Mouse (Mus musculus): ENCODE results near the gene Trim17. TPM values are rescaled to one million over a fixed set of nuclear protein-coding genes. Genes with fewer than 3 reads are reported as not detected.

Trim17 gene
- polyA plus RNA-seq, 1 experiment from 2014 or later, result 1.3 TPM

DNA sequence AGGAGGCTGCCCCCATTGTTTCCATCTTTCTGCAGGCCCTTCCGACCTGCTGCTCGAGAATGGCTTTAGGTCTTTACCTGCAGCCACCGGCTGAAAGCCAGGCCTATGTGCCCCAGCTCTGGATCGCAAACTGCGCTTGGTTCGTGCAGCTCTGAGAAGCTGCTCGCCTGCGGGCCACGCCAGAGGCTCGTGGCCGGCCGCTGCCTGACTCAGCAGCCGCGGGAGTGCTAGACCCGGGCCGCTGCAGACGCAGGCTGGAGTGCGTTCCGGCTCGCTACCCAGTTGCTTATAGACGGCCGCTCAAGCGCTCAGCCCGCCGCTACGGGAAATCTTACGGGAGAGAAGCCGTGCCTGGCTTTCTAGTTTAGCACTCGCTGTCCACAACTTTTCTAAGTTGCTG is 22.7 kb downstream of the Trim17 start:
- Histone ChIP-seq H3K4me1 (replicated peaks) (peaks cover 67% of the 10 kb centered on the region), H3K27me3 (no peaks in the 10 kb centered on the region), H3K36me3 (peaks cover 16% of the 10 kb centered on the region), H3K9ac (peak overlapping the region; percentile 96), H3K9me3 (no peaks in the 10 kb centered on the region), H3K4me2 (peak overlapping the region; percentile 100), H3K4me3 (peak overlapping the region; percentile 99), H3K27ac (replicated peaks) (peak overlapping the region; percentile 64)
- ATAC-seq (ENCODE audit: low read depth), result 0 out of 2 replicates have a peak, but pooled peaks have one; percentile 7
- under 1% methylated on average over 29 of the region's 29 CpGs for WGBS

DNA sequence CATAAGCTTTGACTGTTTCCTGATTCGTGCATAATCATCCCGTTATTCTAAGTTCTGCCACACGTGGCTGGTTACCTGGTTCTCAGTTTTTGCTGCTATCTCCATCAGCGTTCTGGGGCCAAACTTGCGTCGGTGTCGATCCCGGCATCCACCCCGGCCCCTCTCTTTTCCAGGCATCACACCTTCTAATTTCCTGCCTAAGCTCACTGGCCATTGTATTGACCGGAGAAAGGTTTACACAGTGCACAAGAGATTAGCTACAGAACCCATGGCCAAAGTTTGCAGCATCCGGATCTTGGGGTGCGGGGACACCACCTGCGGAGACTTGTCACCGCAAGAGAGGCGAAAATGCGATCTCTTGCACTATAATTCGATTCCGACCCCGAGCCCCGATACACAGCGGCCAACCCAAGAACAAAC is 23.1 kb downstream of the Trim17 start:
- Histone ChIP-seq H3K27ac (replicated peaks) (peak overlapping the region; percentile 64), H3K27me3 (no peaks in the 10 kb centered on the region), H3K9ac (peak overlapping the region; percentile 96), H3K9me3 (no peaks in the 10 kb centered on the region), H3K36me3 (peaks cover 19% of the 10 kb centered on the region), H3K4me1 (replicated peaks) (peaks cover 68% of the 10 kb centered on the region), H3K4me3 (peak overlapping the region; percentile 99), H3K4me2 (peak overlapping the region; percentile 100)
- under 1% methylated on average over 21 of the region's 21 CpGs for WGBS
- ATAC-seq (ENCODE audit: low read depth), result peak; percentile 18; the same call in 1 of the 2 replicates

DNA sequence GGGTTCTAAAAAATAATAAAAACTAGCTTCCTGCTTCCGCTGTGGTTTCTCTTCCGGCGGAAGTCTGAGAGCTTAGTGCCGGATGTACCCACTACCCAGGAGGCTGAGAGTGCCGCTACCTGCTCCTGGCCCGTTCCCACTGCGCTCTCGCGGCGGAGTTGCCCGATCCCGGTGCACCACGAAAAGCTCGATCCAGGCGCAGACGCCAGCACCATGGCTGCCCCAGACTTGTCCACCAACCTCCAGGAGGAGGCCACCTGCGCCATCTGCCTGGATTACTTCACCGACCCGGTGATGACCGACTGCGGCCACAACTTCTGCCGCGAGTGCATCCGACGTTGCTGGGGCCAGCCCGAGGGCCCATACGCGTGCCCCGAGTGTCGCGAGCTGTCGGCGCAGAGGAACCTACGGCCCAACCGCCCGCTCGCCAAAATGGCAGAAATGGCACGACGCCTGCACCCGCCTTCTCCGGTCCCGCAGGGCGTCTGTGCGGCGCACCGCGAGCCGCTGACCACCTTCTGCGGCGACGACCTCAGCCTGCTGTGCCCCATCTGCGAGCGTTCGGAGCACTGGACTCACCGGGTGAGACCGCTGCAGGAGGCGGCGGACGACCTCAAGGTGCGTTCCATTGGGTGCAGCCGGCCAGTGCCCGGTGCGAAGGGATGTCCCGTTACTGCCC is 23.7 kb downstream of the Trim17 start, which contains the start of gene Trim11:
Gene Trim11, plus strand, starts transcription at position 67 of the 679 bp plus-strand sequence.
- peak within 1 kb of the TSS; percentile 99 for H3K4me3 ChIP-seq
- under 1% methylated on average over 64 of the region's 64 CpGs for WGBS
- peak within 1 kb of the TSS; percentile 96 for H3K9ac ChIP-seq
- ATAC-seq (ENCODE audit: low read depth), result peak; percentile 90
- H3K4me1 ChIP-seq (replicated peaks), result peaks cover 68% of the 10 kb centered on the region
- peaks cover 24% of the 10 kb centered on the region for H3K36me3 ChIP-seq
- no peaks in the 10 kb centered on the region for H3K27me3 ChIP-seq
- peak within 1 kb of the TSS; percentile 64 for H3K27ac ChIP-seq (replicated peaks)
- H3K9me3 ChIP-seq, result no peaks in the 10 kb centered on the region
- H3K4me2 ChIP-seq, result peak within 1 kb of the TSS; percentile 100

DNA sequence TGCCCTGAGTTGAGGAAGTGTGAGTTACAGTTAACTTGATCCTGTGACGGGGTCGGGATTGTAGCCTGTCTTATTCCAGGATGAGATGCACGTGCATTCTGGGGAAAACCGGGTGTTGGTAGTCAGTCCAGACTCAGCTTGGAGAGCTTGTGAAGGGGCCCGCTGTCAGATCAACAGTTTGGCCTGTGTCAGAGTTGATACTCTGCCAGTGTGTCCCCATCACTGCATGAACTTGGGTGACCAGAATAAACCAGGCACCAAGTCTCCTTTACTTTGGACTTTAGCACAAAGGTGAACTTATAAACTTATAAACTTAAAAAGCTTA is 24.2 kb downstream of the Trim17 start:
- Histone ChIP-seq H3K4me1 (replicated peaks) (peaks cover 67% of the 10 kb centered on the region), H3K27me3 (no peaks in the 10 kb centered on the region), H3K9me3 (no peaks in the 10 kb centered on the region), H3K4me3 (peak overlapping the region; percentile 99), H3K36me3 (peaks cover 26% of the 10 kb centered on the region), H3K27ac (replicated peaks) (peak overlapping the region; percentile 64; the same call in 1 of the 2 replicates), H3K4me2 (peak overlapping the region; percentile 100), H3K9ac (peak overlapping the region; percentile 96)
- no peak; the same call in 1 of the 2 replicates for ATAC-seq (ENCODE audit: low read depth)
- WGBS, result 4% methylated on average over 5 of the region's 5 CpGs

DNA sequence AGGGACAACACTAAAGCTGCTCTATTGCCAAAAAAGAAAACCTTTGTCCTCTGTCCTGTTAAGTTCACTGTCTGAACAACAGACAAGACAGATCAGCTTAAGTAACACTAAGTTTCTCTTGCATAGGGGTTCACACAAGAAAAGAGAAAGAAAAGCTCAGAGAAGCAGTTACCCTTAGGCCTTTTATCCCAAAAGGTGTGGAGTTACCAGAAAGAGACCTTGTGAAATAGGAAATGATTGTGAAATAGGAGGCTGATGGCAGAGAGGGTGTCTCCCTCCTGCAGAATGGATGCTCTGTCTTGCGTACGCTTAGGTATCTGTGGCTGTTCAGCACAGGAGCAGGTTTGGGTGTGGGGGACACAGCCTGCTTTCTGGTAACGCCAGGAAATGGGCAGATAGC is 24.7 kb downstream of the Trim17 start:
- ATAC-seq (ENCODE audit: low read depth), result no peak
- H3K27me3 ChIP-seq, result no peaks in the 10 kb centered on the region
- peaks cover 31% of the 10 kb centered on the region for H3K36me3 ChIP-seq
- peak overlapping the region; percentile 99 for H3K4me3 ChIP-seq
- peak overlapping the region; percentile 96 for H3K9ac ChIP-seq
- H3K9me3 ChIP-seq, result no peaks in the 10 kb centered on the region
- H3K4me1 ChIP-seq (replicated peaks), result peaks cover 62% of the 10 kb centered on the region
- peak overlapping the region; percentile 100 for H3K4me2 ChIP-seq
- 84% methylated on average over 3 of the region's 3 CpGs for WGBS
- H3K27ac ChIP-seq (replicated peaks), result no peak overlapping the region

DNA sequence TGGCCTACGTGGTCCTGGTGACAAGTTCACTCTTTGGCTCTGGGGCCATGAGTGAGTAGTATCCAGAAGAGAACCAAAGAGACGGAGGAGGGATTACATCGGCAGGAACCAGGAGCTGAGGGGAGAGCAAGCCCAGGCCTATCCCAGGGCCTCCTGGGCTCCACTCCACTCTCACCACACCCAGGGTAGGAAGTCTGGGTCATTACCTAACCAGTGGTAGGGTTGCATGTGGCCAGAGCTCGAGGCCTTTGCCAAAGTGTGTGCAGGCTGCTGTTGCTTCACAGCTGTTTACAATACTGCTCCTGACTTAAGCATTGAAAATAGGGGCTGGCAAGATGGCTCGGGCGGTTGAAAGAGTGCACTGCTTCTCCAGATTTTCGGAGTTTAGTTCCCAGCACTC is 25.2 kb downstream of the Trim17 start:
- Histone ChIP-seq H3K4me1 (replicated peaks) (peaks cover 57% of the 10 kb centered on the region), H3K27ac (replicated peaks) (no peak overlapping the region), H3K4me3 (peak overlapping the region; percentile 99), H3K27me3 (no peaks in the 10 kb centered on the region), H3K4me2 (peak overlapping the region; percentile 100), H3K9me3 (no peaks in the 10 kb centered on the region), H3K36me3 (peaks cover 32% of the 10 kb centered on the region), H3K9ac (peak overlapping the region; percentile 96)
- ATAC-seq (ENCODE audit: low read depth), result no peak
- WGBS, result 88% methylated on average over 7 of the region's 7 CpGs

DNA sequence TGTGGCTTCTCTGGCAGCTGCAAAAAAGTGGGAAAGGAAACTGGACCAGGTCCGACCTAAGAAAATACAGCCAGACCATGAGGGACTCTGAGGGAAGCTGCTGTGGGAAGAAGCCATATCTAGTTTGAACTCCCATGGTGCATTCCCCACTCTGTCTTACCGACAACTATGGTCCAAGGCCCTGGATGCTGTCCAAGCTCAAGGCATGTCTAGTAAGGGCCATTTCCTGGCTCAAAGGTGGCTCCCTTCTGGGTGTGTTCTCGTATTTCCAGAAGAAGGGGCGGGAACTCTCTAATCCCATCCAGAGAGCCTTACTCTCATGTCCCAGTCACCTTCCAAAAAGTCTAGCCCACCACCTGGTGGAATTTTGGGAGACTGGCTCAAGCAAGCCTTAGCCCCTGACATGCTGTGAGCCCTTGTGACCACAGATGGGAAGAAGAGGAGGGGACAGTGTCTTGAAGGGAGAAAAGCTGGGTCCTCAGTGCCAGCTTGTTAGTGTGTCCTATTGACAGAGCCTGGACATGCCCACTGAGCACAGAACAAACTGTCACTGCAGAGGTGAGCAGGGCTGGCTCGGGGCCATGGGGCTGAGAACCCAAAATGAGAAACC is 26.0 kb downstream of the Trim17 start:
- H3K36me3 ChIP-seq, result peaks cover 38% of the 10 kb centered on the region
- 70% methylated on average over 5 of the region's 5 CpGs for WGBS
- ATAC-seq (ENCODE audit: low read depth), result no peak
- H3K27ac ChIP-seq (replicated peaks), result no peak overlapping the region
- peaks cover 52% of the 10 kb centered on the region for H3K4me1 ChIP-seq (replicated peaks)
- 0 out of 2 replicates have a peak overlapping the region, but pooled peaks have one; percentile 100 for H3K4me2 ChIP-seq
- 0 out of 2 replicates have a peak overlapping the region, but pooled peaks have one; percentile 99 for H3K4me3 ChIP-seq
- no peaks in the 10 kb centered on the region for H3K9me3 ChIP-seq
- no peak overlapping the region for H3K9ac ChIP-seq
- H3K27me3 ChIP-seq, result no peaks in the 10 kb centered on the region

DNA sequence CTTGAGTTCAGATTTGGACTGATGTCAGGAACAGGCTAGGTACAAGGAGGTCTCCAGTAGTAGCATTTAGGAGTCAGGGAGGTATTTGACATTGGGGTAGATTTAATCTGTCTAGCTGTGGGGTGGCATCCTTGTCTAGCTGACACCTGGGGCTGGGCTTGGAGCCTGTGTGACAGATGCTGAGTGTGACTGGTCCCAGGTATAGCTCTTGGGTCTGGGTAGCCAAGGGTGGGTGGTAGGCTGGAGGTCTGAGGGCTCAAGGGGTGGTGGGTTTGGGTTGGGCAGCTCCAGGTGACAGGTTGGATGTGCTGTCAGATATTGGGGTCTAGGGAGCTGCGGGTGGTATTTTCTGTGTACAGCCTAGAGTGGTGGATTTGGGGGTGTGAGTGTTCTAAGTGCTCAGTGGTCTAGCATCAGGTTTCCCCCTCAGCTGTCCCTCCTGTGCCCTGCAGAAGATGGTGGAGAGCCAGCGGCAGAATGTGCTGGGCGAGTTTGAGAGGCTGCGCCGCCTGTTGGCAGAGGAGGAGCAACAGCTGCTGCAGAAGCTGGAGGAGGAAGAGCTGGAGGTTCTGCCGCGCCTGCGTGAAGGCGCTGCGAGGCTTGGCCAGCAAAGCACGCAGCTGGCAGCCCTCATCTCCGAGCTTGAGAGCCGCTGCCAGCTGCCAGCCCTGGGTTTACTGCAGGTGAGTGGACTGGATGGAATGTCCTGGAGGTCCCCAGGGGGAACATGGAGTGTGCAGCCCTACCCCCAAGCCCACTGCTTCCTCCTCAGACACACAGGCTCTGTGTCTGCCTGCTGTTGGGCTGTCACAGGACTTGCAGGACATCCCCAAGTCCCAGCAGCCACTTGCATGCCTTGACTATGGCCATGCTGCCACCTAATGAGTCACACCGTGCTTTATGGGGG is 27.3 kb downstream of the Trim17 start:
- Histone ChIP-seq H3K4me3 (no peak overlapping the region), H3K27ac (replicated peaks) (no peak overlapping the region), H3K36me3 (peaks cover 51% of the 10 kb centered on the region), H3K4me2 (no peak overlapping the region), H3K27me3 (no peaks in the 10 kb centered on the region), H3K9ac (no peak overlapping the region), H3K9me3 (no peaks in the 10 kb centered on the region), H3K4me1 (replicated peaks) (peaks cover 43% of the 10 kb centered on the region)
- WGBS, result 66% methylated on average over 14 of the region's 14 CpGs
- ATAC-seq (ENCODE audit: low read depth), result no peak

DNA sequence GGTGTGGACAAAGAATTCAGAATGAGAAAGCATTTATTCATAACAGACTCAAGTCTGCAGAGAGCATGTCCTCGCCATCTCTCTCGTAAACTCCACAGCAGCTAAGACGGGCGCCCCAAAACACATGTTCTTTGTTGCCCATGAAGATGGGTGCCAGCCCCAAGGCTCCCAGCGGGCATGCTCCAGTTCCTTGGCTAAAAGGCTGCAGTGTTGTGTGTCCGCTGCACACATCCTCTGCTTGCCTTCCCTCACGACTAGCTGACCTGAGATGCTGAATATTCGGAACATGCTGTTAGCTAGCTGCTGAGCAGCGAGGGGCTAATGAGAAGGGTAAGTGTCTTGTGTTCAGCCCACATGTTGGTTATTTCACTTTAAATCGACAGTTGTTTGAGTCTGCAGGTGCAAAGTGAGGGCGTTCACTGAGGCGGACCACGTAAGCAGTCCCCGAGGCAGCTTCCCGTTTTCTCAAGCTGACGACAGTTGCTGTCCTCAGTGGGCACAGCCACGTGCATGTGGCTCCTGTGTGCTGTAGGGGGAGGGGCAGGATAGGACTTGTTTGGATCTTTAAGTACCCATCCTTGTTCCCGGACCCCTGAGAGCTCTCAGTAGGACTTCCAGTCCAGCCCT is 28.1 kb downstream of the Trim17 start:
- WGBS, result 90% methylated on average over 18 of the region's 18 CpGs
- Histone ChIP-seq H3K9ac (no peak overlapping the region), H3K27me3 (no peaks in the 10 kb centered on the region), H3K27ac (replicated peaks) (no peak overlapping the region), H3K4me3 (no peak overlapping the region), H3K36me3 (peaks cover 59% of the 10 kb centered on the region), H3K9me3 (no peaks in the 10 kb centered on the region), H3K4me2 (no peak overlapping the region), H3K4me1 (replicated peaks) (peaks cover 39% of the 10 kb centered on the region)
- ATAC-seq (ENCODE audit: low read depth), result no peak

DNA sequence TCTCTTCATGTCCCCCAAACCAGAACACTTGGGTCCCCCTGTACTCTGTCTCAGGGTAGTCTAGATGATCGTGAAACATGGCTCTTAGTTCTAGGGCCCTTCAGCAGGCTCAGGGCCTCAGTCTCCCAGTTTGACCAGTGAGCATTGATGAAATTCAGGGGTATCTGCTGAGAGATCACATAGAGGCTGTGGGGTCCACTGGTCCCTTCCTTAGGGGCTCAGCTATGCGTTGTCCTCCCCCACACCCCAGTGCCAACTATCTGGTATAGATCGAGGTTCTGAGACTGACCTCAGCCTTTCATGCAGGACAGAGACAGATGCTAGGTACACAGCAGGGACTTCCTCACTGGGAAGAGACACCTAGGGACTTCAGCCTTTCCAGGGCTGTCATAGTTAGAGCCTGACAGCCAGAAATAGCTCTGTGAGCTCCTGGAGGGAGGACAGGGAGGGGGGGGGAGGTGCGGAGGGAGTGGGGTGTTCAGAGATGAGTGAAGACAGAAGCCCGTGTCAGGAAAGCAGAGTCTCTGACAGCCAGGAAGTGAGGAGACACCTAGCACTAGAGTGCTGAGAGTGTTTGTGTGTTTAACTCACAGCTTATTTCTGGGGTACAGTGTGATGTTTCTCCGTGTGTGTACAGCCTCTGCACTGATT is 29.3 kb downstream of the Trim17 start:
- Histone ChIP-seq H3K27ac (replicated peaks) (no peak overlapping the region), H3K4me2 (no peak overlapping the region), H3K9me3 (no peaks in the 10 kb centered on the region), H3K4me1 (replicated peaks) (peaks cover 34% of the 10 kb centered on the region), H3K9ac (no peak overlapping the region), H3K36me3 (peaks cover 70% of the 10 kb centered on the region), H3K4me3 (no peak overlapping the region), H3K27me3 (no peaks in the 10 kb centered on the region)
- 92% methylated on average over 6 of the region's 6 CpGs for WGBS
- ATAC-seq (ENCODE audit: low read depth), result no peak

DNA sequence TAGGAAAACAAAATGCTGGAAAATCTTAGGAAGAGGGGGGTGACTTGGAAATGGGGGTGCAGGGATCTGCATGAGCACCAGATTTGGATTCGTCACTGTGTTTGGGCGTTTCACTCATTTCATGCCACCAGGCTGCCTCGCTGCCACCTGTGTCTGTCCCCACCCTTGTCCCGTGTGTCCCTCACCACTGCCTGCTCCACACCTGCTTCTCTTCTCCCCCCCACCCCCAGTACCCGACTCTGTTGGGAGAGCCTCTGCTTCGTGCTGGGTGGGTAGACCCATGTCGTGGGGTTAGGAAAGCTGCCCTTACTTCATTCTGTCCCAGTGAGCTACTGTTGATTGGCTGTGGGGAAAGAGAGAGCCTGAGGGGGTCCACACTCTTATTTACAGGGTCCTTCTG is 30.2 kb downstream of the Trim17 start:
- Histone ChIP-seq H3K27me3 (no peaks in the 10 kb centered on the region), H3K27ac (replicated peaks) (no peak overlapping the region), H3K36me3 (peaks cover 79% of the 10 kb centered on the region), H3K4me1 (replicated peaks) (peaks cover 26% of the 10 kb centered on the region), H3K4me2 (no peak overlapping the region), H3K9ac (no peak overlapping the region), H3K9me3 (no peaks in the 10 kb centered on the region), H3K4me3 (no peak overlapping the region)
- ATAC-seq (ENCODE audit: low read depth), result no peak
- WGBS, result 94% methylated on average over 7 of the region's 7 CpGs

Measured in neural tube, embryonic 13.5 days (tissue).